Mouse (Mus musculus) heart, adult 9 months (tissue): Measurements from ENCODE around the gene Dvl1.
A peak's percentile ranks its signal among the peaks of the same experiment; 100 is the strongest.

ENCODE experiments used
- DNase-seq, 2 experiments: peaks; one replicate each; pipeline ENCODE4 v3.0.0; 2022; ENCODE audit warnings: low spot score in 2 of 2

Dvl1 gene

GRCm38 (mm10) chr4:155908281-155908680 is 61.1 kb downstream of the Dvl1 start:
- no peak for DNase-seq

- DNase-seq: peak in 1 of 2 experiments; percentile 4
Measured at GRCm38 (mm10) chr4:155908751-155909150, 61.5 kb downstream of the Dvl1 start.
